Mouse (Mus musculus): ENCODE data around the gene Sel1l3. TPM values are rescaled to one million over a fixed set of nuclear protein-coding genes. Genes with fewer than 3 reads are reported as not detected.

Sel1l3 gene
- polyA plus RNA-seq, 1 experiment, result 47.7 TPM

DNA sequence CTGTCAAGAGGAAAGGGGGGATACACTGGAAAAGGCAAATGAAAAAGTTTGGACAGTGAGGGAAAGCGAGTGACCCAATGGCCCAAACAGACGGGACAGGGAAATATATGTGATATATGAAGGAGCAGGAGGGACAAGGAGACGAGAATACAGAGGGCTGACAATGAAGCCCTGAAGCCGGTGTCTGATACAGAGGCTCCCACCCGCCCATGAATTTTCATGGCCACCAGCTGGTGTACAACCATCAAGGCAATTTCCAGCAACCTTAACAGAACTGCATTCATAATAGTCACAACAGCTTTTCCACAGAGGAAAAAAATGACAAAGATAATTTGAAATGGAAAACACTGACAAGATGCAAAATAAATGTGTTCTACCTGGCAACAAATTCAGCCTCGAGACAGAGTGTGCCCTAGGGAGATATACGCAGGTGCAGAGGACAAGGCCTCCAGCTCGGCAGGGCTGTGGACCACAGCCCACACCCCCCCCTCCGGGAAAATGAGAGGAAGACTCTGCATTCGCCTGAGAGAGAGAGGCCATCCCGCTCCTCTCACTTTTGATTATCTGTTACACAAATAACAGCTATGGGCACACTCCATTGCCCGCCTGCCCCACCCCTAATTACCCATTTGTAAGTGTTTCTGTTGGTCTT, 99.0 kb downstream of the Sel1l3 start:
- no peak for TF ChIP-seq CTCF (IDR thresholded peaks at IDR 0.05; ENCODE audit: extremely low read depth, insufficient read depth, low read length)
- H3K4me1 ChIP-seq (ENCODE audit: control insufficient read depth, insufficient read depth, low read length), result no peaks in the 10 kb centered on the region; the same call in 1 of the 2 replicates
- H3K27ac ChIP-seq (ENCODE audit: insufficient read depth, low read length), result no peak overlapping the region
- no peak overlapping the region for H3K4me3 ChIP-seq (ENCODE audit: insufficient read depth, low read length)

GRCm38 (mm10) chr5:53112942-53113341, 100.8 kb downstream of the Sel1l3 start:
- H3K4me3 ChIP-seq (ENCODE audit: insufficient read depth, low read length), result no peak overlapping the region
- no peaks in the 10 kb centered on the region; the same call in 1 of the 2 replicates for H3K4me1 ChIP-seq (ENCODE audit: control insufficient read depth, insufficient read depth, low read length)
- TF ChIP-seq POLR2A (IDR thresholded peaks at IDR 0.05; ENCODE audit: extremely low read depth, insufficient read depth, low read length) (no peak), CTCF (IDR thresholded peaks at IDR 0.05; ENCODE audit: extremely low read depth, insufficient read depth, low read length) (no peak)

DNA sequence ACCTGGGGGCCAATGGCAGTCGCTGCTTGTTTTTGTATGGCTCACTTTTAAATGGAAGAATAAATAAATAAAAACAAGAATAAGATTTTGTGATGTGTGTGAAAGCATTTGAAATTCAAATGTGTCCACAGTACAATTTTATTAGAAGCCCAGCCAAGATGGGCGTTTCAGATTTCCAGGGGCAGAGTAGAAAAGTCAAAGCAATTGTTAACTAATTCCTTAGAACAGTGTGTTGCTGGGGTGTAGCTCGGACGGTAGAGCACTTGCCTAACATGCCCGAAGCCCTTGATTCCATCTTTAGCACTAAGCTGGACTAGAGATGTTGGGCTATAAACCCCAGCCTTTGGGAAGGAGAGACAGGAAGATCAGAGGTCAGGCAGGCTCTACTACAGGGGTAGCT, 102.7 kb downstream of the Sel1l3 start:
- Histone ChIP-seq H3K4me3 (ENCODE audit: insufficient read depth, low read length) (no peak overlapping the region), H3K4me1 (ENCODE audit: control insufficient read depth, insufficient read depth, low read length) (no peaks in the 10 kb centered on the region), H3K27ac (ENCODE audit: insufficient read depth, low read length) (no peak overlapping the region)
- TF ChIP-seq POLR2A (IDR thresholded peaks at IDR 0.05; ENCODE audit: extremely low read depth, insufficient read depth, low read length), result no peak
- no peak for TF ChIP-seq CTCF (IDR thresholded peaks at IDR 0.05; ENCODE audit: extremely low read depth, insufficient read depth, low read length)

More at GRCm38 (mm10) chr5:53112942-53113341, 100.8 kb downstream of the Sel1l3 start:
- H3K27ac ChIP-seq (ENCODE audit: insufficient read depth, low read length), result no peak overlapping the region

DNA sequence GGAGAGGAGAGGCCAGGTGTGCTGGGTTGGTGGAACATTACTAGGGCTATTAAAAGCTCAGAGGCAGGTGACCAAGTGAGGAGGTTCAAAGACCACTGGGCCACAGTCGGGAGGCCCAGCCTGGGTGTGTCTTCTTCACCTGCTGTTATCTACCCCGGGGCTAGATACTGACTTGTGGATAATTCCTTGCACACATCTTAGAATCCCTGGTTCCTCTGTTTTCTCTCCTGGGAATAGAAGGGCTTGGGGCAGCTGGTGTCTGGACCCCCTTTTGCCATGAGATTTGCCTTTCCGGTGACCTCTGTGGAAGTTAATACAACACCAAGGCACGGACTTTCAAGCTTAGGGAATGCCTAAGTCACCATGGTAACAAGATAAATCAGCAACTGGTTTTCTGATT, 103.5 kb downstream of the Sel1l3 start:
- TF ChIP-seq CTCF (IDR thresholded peaks at IDR 0.05; ENCODE audit: extremely low read depth, insufficient read depth, low read length), result no peak
- no peak for TF ChIP-seq POLR2A (IDR thresholded peaks at IDR 0.05; ENCODE audit: extremely low read depth, insufficient read depth, low read length)
- no peaks in the 10 kb centered on the region for H3K4me1 ChIP-seq (ENCODE audit: control insufficient read depth, insufficient read depth, low read length)
- no peak overlapping the region for H3K4me3 ChIP-seq (ENCODE audit: insufficient read depth, low read length)
- no peak overlapping the region for H3K27ac ChIP-seq (ENCODE audit: insufficient read depth, low read length)

DNA sequence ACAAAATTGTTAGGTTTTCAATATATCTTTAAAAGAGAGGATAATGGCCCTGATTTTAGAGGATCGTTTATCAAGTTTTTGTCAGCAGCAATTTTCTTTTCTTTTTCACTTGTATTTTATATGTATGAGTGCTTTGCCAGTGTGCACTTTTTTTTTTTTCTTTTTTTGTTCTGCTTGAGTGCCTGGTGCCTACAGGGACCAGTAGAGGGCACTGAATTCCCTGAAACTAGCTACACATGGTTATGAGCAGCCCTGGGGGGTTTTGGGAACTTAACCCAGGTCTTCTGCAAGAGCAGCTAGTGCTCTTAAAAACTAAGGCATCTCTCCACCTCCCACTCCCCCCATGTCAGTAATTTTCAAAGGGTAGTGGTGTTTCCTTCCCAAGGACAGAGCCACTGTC, 105.1 kb downstream of the Sel1l3 start:
- Histone ChIP-seq H3K27ac (ENCODE audit: insufficient read depth, low read length) (no peak overlapping the region), H3K4me1 (ENCODE audit: control insufficient read depth, insufficient read depth, low read length) (no peaks in the 10 kb centered on the region), H3K4me3 (ENCODE audit: insufficient read depth, low read length) (no peak overlapping the region)
- no peak for TF ChIP-seq POLR2A (IDR thresholded peaks at IDR 0.05; ENCODE audit: extremely low read depth, insufficient read depth, low read length)
- peak; percentile 31; the same call in 1 of the 2 replicates for TF ChIP-seq CTCF (IDR thresholded peaks at IDR 0.05; ENCODE audit: extremely low read depth, insufficient read depth, low read length)

DNA sequence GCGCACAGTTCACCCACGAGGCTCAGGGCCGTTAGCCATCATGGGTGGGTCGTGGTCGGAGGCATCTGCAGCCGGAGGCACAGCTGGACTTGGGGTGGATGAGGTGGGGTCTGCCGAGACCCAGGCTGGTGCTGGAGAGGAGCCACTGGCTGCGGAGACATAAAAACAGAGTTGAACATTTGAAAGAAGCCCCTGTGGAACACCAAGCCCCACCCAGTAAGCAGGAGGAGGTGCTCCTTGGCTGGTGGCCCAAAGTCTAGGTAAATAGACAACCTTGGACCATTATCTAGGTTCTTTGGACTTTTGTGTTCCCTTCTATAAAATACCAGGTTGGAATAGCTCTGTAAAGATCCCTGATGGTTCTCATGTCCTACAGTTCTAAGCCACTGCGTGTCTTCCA, 105.7 kb downstream of the Sel1l3 start:
- no peak for TF ChIP-seq CTCF (IDR thresholded peaks at IDR 0.05; ENCODE audit: extremely low read depth, insufficient read depth, low read length)
- TF ChIP-seq POLR2A (IDR thresholded peaks at IDR 0.05; ENCODE audit: extremely low read depth, insufficient read depth, low read length), result no peak
- Histone ChIP-seq H3K27ac (ENCODE audit: insufficient read depth, low read length) (no peak overlapping the region), H3K4me1 (ENCODE audit: control insufficient read depth, insufficient read depth, low read length) (no peaks in the 10 kb centered on the region), H3K4me3 (ENCODE audit: insufficient read depth, low read length) (no peak overlapping the region)

- Histone ChIP-seq H3K4me3 (ENCODE audit: insufficient read depth, low read length) (no peak overlapping the region), H3K27ac (ENCODE audit: insufficient read depth, low read length) (no peak overlapping the region), H3K4me1 (ENCODE audit: control insufficient read depth, insufficient read depth, low read length) (no peaks in the 10 kb centered on the region)
- no peak for TF ChIP-seq POLR2A (IDR thresholded peaks at IDR 0.05; ENCODE audit: extremely low read depth, insufficient read depth, low read length)
- no peak for TF ChIP-seq CTCF (IDR thresholded peaks at IDR 0.05; ENCODE audit: extremely low read depth, insufficient read depth, low read length)
Observed at GRCm38 (mm10) chr5:53106731-53107130, 107.0 kb downstream of the Sel1l3 start.

DNA sequence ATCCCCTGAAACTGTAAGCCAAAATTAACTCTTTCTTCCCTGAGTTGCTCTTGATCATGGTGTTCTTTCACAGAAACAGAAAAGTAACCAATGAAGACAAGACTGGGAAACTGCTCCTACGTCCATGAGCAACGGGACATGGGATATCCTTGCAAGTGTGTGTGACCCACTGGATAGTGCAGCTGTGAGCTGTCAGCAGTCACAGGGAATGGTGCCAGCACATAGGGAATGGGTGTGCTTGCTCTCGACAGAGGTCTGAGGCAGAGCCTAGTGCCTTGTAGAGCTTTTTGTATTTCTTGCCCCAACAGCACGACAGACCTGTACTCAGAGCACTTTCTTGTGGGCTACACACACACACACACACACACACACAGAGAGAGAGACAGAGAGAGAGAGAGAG, 107.6 kb downstream of the Sel1l3 start:
- no peaks in the 10 kb centered on the region for H3K4me1 ChIP-seq (ENCODE audit: control insufficient read depth, insufficient read depth, low read length)
- TF ChIP-seq POLR2A (IDR thresholded peaks at IDR 0.05; ENCODE audit: extremely low read depth, insufficient read depth, low read length), result no peak
- TF ChIP-seq CTCF (IDR thresholded peaks at IDR 0.05; ENCODE audit: extremely low read depth, insufficient read depth, low read length), result no peak
- H3K27ac ChIP-seq (ENCODE audit: insufficient read depth, low read length), result no peak overlapping the region
- H3K4me3 ChIP-seq (ENCODE audit: insufficient read depth, low read length), result no peak overlapping the region

GRCm38 (mm10) chr5:53105716-53106115, 108.0 kb downstream of the Sel1l3 start:
- Histone ChIP-seq H3K4me1 (ENCODE audit: control insufficient read depth, insufficient read depth, low read length) (no peaks in the 10 kb centered on the region), H3K27ac (ENCODE audit: insufficient read depth, low read length) (no peak overlapping the region), H3K4me3 (ENCODE audit: insufficient read depth, low read length) (no peak overlapping the region)
- TF ChIP-seq POLR2A (IDR thresholded peaks at IDR 0.05; ENCODE audit: extremely low read depth, insufficient read depth, low read length), result no peak
- no peak for TF ChIP-seq CTCF (IDR thresholded peaks at IDR 0.05; ENCODE audit: extremely low read depth, insufficient read depth, low read length)

DNA sequence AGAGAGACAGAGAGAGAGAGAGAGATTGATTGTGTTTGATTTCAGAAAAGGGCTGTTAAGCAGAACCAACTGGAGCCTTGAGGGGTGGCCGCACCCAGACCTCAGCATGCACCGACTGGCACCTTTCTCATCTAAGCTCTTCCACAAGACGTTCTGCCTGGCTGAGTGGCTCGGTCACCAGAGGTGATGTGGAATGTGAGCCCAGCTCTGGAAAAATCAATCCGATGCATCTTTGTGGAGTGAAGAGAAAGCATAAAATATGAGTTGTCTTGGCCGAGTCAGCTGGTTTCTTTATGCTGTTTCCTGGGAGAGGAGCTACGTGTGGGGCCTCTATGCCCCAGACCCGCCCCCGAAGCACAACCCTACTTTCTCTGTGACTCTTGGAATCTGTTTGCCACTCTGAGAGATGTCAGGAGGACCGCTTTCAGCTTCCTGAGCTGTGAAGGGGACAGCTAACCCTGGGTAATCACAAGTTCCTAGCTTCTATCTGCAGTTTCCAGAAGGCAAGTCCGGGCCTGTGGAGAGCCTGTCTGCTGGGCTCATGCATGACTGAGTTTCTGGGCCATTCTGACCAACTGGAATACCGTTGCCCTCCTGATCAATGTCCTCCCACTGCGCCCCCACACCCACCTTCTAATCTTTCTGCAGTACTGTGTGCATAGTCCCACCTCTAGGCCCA, 109.4 kb downstream of the Sel1l3 start:
- Histone ChIP-seq H3K27ac (ENCODE audit: insufficient read depth, low read length) (no peak overlapping the region), H3K4me3 (ENCODE audit: insufficient read depth, low read length) (no peak overlapping the region), H3K4me1 (ENCODE audit: control insufficient read depth, insufficient read depth, low read length) (no peaks in the 10 kb centered on the region)
- TF ChIP-seq POLR2A (IDR thresholded peaks at IDR 0.05; ENCODE audit: extremely low read depth, insufficient read depth, low read length) (no peak), CTCF (IDR thresholded peaks at IDR 0.05; ENCODE audit: extremely low read depth, insufficient read depth, low read length) (no peak)
